Mouse (Mus musculus) erythroblast, embryonic 14.5 days (primary cell): Measurements from ENCODE around the gene Ctdnep1.

ENCODE experiments used
- GATA1 ChIP-seq: IDR thresholded peaks from 2 replicates; pipeline ENCODE4 v1.6.1; 2012; ENCODE audit warnings: low read length, inconsistent platforms, mixed read lengths
- TAL1 ChIP-seq: IDR thresholded peaks from 3 replicates; pipeline ENCODE4 v1.6.1; 2012; ENCODE audit warnings: low read length, inconsistent platforms, mixed read lengths

GRCm38 (mm10) chr11:70015677-70016076, 34.7 kb downstream of the Ctdnep1 start:
- TF ChIP-seq TAL1, result no peak
- no peak for TF ChIP-seq GATA1
